Mouse (Mus musculus): ENCODE data around the gene Fut4.
A peak's percentile ranks its signal among the peaks of the same experiment; 100 is the strongest.

The Fut4 gene

GRCm38 (mm10) chr9:14752001-14752522, at the start of gene Fut4:
TSS of gene Fut4 (minus strand) at chr9:14752393.
- DNase-seq = peak; percentile 82

- no peak for DNase-seq
Measured at GRCm38 (mm10) chr9:14787356-14787755, 35.2 kb upstream of the Fut4 start.

GRCm38 (mm10) chr9:14784039-14785002, 32.1 kb upstream of the Fut4 start, which contains the start of the genes Mre11a and Ankrd49:
TSS of gene Mre11a (plus strand) at chr9:14784654.
TSS of gene Ankrd49 (minus strand) at chr9:14784856.
- DNase-seq = peak; percentile 98

- no peak for DNase-seq
Measured at GRCm38 (mm10) chr9:14778341-14778740, 26.1 kb upstream of the Fut4 start.

- DNase-seq = no peak
Measured at GRCm38 (mm10) chr9:14773813-14774212, 21.6 kb upstream of the Fut4 start.

- no peak for DNase-seq
Measured at GRCm38 (mm10) chr9:14772074-14772473, 19.9 kb upstream of the Fut4 start.

- DNase-seq = no peak
Measured at GRCm38 (mm10) chr9:14770803-14771471, 18.7 kb upstream of the Fut4 start, which contains the start of gene 1700012B09Rik. TSS of gene 1700012B09Rik (minus strand) at chr9:14771030.

GRCm38 (mm10) chr9:14769811-14770210, 17.6 kb upstream of the Fut4 start:
- DNase-seq = no peak

GRCm38 (mm10) chr9:14764765-14765164, 12.6 kb upstream of the Fut4 start:
- DNase-seq = peak; percentile 69

GRCm38 (mm10) chr9:14759261-14759660, 7.1 kb upstream of the Fut4 start:
- no peak for DNase-seq

- DNase-seq = peak; percentile 21
Measured at GRCm38 (mm10) chr9:14758590-14758989, 6.4 kb upstream of the Fut4 start.

GRCm38 (mm10) chr9:14754469-14754868, 2.3 kb upstream of the Fut4 start:
- DNase-seq = no peak

- no peak for DNase-seq
Measured at GRCm38 (mm10) chr9:14753947-14754346, 1.8 kb upstream of the Fut4 start.

GRCm38 (mm10) chr9:14751503-14752000, 641 bp downstream of the Fut4 start:
- no peak for DNase-seq

- peak; percentile 32 for DNase-seq
Measured at GRCm38 (mm10) chr9:14750901-14751502, 1.2 kb downstream of the Fut4 start.

- no peak for DNase-seq
Measured at GRCm38 (mm10) chr9:14740151-14740924, 11.9 kb downstream of the Fut4 start, which contains the start of gene Piwil4. TSS of gene Piwil4 (minus strand) at chr9:14740733.

- no peak for DNase-seq
Measured at GRCm38 (mm10) chr9:14739498-14740150, 12.6 kb downstream of the Fut4 start.

- DNase-seq = no peak
Measured at GRCm38 (mm10) chr9:14730941-14731541, 21.2 kb downstream of the Fut4 start.

- DNase-seq = peak; percentile 46
Measured at GRCm38 (mm10) chr9:14728365-14728764, 23.8 kb downstream of the Fut4 start.

- peak; percentile 55 for DNase-seq
Measured at GRCm38 (mm10) chr9:14726629-14727028, 25.6 kb downstream of the Fut4 start.

- no peak for DNase-seq
Measured at GRCm38 (mm10) chr9:14726005-14726404, 26.2 kb downstream of the Fut4 start.
